Mouse (Mus musculus) gastrocnemius, postnatal 36 days (tissue): ENCODE results near the gene Olfr512. TPM values are rescaled to one million over a fixed set of nuclear protein-coding genes. Genes with fewer than 3 reads are reported as not detected.

Experiments
- DNase-seq, 2 experiments: peaks; one replicate each; pipeline ENCODE4 v3.0.0; 2022
- intact Hi-C: fragments of 180-260 bp; cut with DNase I; formaldehyde crosslinking; loops from one replicate; pipeline ENCODE4 v1.15.1; 2025
- long read RNA-seq, 2 experiments: library from polyadenylated mRNA; stranded (forward); transcript quantifications; one replicate each; pipeline ENCODE4 v2.0.0; 2021
- total RNA-seq, 2 experiments: library from RNA; stranded (reverse); gene quantifications; 2 replicates each; pipeline ENCODE4 v1.2.3; 2021

Gene Olfr512
- total RNA-seq = not detected
- long read RNA-seq, experiment 1 = 0 reads
- long read RNA-seq, experiment 2 = 0 reads

DNA sequence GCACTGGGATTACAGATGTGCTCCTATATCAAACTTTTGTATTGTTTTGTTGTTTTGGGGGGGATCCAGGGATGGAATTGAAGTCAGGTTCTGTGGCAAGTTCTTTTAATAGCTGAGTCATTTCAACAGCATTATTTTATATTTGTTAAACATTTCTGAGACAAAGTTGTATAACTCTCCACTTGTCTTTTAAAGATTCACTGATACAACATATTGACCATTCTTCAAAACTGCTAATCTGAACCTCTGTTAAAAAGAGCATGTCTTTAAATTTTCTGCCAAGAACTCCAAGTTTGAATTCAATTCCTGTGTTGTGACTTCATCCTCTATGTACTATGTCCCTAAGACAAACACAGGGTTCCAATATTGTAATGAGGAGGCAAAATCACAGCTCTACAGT lies at the start of gene Olfr512:
Gene Olfr512 (plus strand): TSS at position 301 of the 400 bp plus-strand sequence.
- intact Hi-C loops = no loop called here
- DNase-seq = no peak

GRCm38 (mm10) chr7:108666118-108666517 lies 47.0 kb upstream of the Olfr512 start, which contains the start of gene Olfr510:
Gene Olfr510 (plus strand): TSS chr7:108666418.
- no peak for DNase-seq
- intact Hi-C loops = no loop called here

GRCm38 (mm10) chr7:108671058-108671457 lies 42.1 kb upstream of the Olfr512 start:
- intact Hi-C loops = no loop called here
- no peak for DNase-seq

- DNase-seq = no peak
- intact Hi-C loops = no loop called here
These were observed 34.2 kb upstream of the Olfr512 start for GRCm38 (mm10) chr7:108678886-108679285.

DNA sequence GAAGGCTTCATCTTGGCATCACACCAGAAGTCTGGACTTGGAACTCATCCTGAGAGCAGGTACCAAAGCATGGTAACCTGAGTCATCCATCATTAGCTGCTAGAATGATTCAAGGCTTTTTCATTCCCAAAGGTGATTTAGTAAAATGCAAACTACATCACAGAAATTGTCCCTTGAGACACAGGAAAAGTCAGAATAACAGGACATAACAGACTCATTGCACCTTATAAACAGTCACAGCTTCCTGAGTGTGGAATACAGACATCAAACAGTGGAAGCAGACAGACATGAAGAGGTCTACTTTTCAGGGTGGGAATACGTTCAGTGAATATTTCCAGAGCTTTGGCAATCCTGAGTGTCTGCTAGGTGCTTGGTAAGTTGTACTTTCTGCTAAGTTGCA lies 37.6 kb downstream of the Olfr512 start, which contains the start of gene Olfr513:
Gene Olfr513 (plus strand): TSS at position 301 of the 400 bp plus-strand sequence.
- no peak for DNase-seq
- intact Hi-C loops = no loop called here

DNA sequence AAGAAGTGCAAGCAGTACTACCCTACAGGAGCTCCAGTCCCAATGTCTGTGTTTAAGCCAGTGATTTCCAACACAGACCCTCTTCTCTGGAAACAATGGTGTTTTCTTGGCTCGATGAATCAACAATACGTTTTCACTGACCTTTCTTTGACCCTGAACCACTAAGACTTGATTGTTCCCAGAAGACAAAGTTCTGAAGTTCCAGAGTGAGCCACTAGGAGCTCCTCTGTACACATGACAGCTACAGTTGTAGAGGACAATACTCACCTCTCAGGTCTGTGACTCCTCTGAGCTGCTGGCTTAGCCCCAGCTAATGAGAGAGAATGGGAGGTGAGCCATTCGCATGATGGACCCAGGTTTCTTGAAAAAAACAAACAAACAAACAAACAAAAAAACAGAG lies 47.3 kb downstream of the Olfr512 start:
- no peak for DNase-seq
- intact Hi-C loops = no loop called here

Other genes starting within 250 kb of the Olfr512 start
- gene Olfr498, start 248.0 kb upstream of the Olfr512 start, total RNA-seq = not detected
- gene Olfr502, start 188.3 kb upstream of the Olfr512 start, total RNA-seq = not detected
- gene Olfr503, start 168.8 kb upstream of the Olfr512 start, total RNA-seq = not detected
- gene Olfr504, start 147.5 kb upstream of the Olfr512 start, total RNA-seq = not detected
- not detected for gene Olfr506, start 102.5 kb upstream of the Olfr512 start, total RNA-seq
- not detected for gene Olfr507, start 91.5 kb upstream of the Olfr512 start, total RNA-seq
- not detected for gene Olfr508, start 83.3 kb upstream of the Olfr512 start, total RNA-seq
- gene Olfr509, start 61.4 kb upstream of the Olfr512 start, total RNA-seq = not detected
- not detected for gene Olfr510, start 46.9 kb upstream of the Olfr512 start, total RNA-seq
- gene Olfr513, start 37.7 kb downstream of the Olfr512 start, total RNA-seq = not detected
- not detected for gene Olfr514, start 112.7 kb downstream of the Olfr512 start, total RNA-seq
- gene Olfr516, start 137.2 kb downstream of the Olfr512 start, total RNA-seq = not detected
- not detected for gene Olfr517, start 159.1 kb downstream of the Olfr512 start, total RNA-seq
- gene Olfr518, start 171.7 kb downstream of the Olfr512 start, total RNA-seq = not detected
- gene Olfr519, start 181.1 kb downstream of the Olfr512 start, total RNA-seq = not detected
- gene Nlrp10, start 216.9 kb downstream of the Olfr512 start, total RNA-seq = 1 to 10 TPM; 1.3 to 1.8 TPM
- 100 to 1,000 TPM in 1 of 2 experiments, 10 to 100 TPM in 1; 90.9 to 108 TPM for gene Eif3f, start 221.1 kb downstream of the Olfr512 start, total RNA-seq
- gene Tub, start 237.0 kb downstream of the Olfr512 start, total RNA-seq = under 1 TPM; 0.38 to 0.49 TPM